Mouse (Mus musculus): ENCODE measurements at regions not wholly inside any gene's neighbourhood (a gene's known extent, or its start where the extent isn't known, plus 50 kb on each side); places are given as distances from the start of the nearest gene placed in this dataset.

- intact Hi-C loops (cut with DNase I), result no loop called here
- no peak for DNase-seq (ENCODE audit: extremely low spot score in 1 of 2, low spot score in 2 of 2)
Measured at GRCm38 (mm10) chr1:34930571-34930970, 80.8 kb downstream of the Plekhb2 start.

DNA sequence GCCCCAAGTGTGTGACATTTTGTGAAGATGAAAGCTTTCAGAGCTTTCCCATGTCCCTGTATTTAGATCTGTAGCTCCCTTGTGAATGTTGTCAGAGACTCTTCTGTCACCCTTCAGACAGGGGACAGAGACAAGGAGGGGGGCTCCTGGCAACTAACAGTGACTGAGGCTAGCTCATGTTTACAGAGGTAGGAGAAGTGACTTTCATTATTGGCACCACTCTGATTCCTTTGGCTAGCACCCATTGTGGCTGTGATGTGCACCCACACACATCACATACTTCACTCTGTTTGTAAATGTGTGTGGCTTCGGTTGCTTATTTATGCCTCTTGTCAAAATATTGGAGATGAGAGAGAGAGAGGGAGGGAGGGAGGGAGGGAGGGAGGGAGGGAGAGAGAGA is 93.4 kb downstream of the Plekhb2 start:
- DNase-seq (ENCODE audit: extremely low spot score in 1 of 2, low spot score in 2 of 2), result no peak
- intact Hi-C loops (cut with DNase I), result no loop called here

DNA sequence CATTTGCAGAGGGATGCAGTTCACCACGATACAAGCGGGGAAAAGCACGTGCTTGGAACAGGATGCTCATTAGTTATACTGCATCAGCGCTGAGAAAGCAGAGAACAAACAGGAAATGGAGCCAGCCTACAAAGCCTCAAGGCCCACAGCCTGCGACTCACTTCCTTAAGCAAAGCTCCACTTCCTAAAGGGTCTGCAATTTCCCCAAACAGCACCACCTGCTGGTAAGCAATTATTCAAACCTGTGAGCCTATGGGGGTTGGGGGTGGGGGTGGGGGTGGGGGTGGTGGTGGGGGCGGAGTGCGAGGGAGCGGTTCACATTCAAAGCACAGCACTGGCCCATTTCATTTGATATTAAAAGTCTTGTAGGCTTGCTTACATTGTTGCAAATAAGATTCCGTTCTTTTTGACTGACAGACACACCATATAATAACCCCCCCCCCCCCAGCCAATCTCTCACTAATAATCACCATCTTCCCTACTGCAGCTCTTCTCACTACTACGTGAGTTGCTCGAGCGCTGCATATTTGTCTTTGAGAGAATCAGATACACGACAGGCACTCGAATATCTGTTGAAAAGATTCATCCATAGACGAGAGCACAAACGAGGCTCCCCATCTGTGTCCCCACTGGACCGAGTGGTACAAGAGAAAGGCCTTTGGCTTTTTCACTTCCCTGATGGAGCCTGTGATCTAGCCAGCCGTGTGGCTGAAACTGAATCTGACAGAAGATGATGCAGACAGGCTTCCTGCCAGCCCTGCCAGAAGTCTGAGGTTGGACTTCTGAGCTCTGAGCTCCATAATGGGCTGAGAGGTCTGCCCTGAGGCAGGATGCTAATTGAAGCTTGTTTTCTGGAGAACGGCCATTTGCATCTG is 112.1 kb downstream of the Plekhb2 start:
- intact Hi-C loops (cut with DNase I), result no loop called here
- DNase-seq (ENCODE audit: extremely low spot score in 1 of 2, low spot score in 2 of 2), result no peak

DNA sequence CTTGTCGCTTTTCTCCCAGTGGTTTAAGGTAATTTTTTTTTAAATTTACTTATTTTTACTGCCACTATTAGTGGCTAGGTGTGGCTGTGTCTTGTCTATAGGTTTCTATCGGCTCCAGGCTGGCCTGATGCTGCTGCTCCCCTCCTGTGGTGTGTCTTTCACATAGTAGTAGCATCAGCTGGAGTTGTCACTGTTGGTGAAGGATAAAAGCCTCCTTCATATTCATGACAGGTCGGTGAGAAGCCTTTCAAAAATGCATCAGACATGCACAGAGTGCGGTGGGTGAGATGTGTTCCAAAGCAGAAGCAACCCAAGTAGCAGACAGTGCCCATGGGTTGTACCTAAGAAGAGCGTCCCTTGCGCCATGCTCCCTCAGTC is 112.7 kb downstream of the Plekhb2 start:
- no peak for DNase-seq (ENCODE audit: extremely low spot score in 1 of 2, low spot score in 2 of 2)
- intact Hi-C loops (cut with DNase I), result no loop called here

DNA sequence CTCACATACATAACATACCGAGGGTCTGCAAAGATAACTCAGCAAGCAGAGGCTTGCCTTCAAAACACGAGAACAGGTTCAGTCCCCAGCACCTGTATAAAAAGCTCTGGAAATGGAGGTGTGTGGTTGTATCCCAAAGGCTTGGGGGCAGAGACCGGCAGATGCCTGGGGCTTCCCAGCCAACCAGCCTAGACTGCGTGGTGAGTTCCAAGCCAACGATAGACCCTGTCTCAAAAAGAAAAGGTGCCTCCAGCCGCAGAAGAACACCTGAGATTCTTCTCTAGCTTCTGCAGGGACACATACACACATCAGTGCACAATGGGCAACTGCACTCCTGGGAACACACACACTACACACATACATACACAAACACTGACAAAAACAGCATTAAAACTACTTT is 125.0 kb downstream of the Plekhb2 start:
- DNase-seq (ENCODE audit: extremely low spot score in 1 of 2, low spot score in 2 of 2), result no peak
- intact Hi-C loops (cut with DNase I), result loop anchor here (10.0 kb wide), 1 partner anchor 1090 kb away; the partner anchor contains the start of gene Hs6st1

DNA sequence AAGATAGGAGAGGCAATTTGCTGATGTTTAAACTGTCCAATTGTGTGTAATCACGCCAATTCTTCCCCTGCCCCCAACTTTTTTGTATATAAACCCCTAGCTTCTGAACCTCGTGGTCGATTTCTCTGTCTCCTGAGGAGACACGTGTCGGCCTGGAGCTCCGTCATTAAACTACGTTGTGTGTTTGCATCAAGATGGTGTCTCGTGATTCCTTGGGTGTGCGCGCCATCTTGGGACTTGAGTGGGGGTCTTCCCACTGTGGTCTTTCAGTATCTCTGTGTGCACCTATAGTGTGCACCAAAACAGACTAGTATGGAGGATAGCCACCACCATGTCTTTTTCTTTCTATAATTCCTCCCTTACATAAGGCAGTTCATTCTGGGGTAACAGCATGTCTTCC is 128.4 kb downstream of the Plekhb2 start:
- intact Hi-C loops (cut with DNase I), result loop anchor here (10.0 kb wide), 1 partner anchor 1087 kb away; the partner anchor contains the start of gene Hs6st1
- no peak for DNase-seq (ENCODE audit: extremely low spot score in 1 of 2, low spot score in 2 of 2)

DNA sequence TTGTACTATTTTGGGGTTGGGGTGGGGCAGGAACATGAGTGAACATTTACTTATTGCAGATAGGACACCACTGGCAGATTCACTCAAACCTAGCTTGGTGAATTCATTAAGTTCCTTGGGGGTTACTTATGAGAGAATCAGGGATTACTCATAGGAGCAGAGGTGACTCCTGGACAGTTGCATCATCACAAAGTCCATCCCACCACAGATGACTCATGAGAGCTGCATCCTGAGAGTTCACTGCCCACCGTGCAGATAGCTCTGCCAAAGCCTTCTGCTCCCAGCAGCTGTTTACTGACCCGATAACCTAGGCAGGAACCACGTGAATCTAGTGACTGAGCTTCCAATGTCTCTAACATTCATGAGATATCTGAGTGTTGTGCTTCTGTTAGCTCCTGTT is 129.6 kb downstream of the Plekhb2 start:
- no peak for DNase-seq (ENCODE audit: extremely low spot score in 1 of 2, low spot score in 2 of 2)
- intact Hi-C loops (cut with DNase I), result loop anchor here (10.0 kb wide), 1 partner anchor 1085 kb away; the partner anchor contains the start of gene Hs6st1

DNA sequence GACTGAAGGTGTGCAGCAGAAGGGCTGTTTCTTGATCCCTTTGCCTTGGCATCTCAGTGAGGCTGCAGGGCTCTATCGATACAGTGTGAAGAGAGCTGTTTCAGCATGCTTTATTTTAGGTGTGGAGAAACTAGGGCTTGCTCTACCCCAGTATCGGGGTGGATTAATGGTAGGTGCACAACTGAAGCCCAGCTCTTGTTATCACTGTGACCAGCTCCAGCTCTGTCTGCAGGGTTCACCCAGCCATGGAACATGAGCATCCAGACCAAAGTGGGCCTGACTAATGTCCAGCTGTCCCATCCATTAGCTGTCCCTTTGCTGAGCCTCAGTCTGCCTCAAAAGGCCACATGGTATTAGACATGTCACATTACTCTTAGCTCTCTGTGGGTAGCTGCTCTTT is 132.2 kb downstream of the Plekhb2 start:
- no peak for DNase-seq (ENCODE audit: extremely low spot score in 1 of 2, low spot score in 2 of 2)
- intact Hi-C loops (cut with DNase I), result no loop called here

- intact Hi-C loops (cut with DNase I), result no loop called here
- no peak for DNase-seq (ENCODE audit: extremely low spot score in 1 of 2, low spot score in 2 of 2)
Measured at GRCm38 (mm10) chr1:34982966-34983365, 133.2 kb downstream of the Plekhb2 start.

DNA sequence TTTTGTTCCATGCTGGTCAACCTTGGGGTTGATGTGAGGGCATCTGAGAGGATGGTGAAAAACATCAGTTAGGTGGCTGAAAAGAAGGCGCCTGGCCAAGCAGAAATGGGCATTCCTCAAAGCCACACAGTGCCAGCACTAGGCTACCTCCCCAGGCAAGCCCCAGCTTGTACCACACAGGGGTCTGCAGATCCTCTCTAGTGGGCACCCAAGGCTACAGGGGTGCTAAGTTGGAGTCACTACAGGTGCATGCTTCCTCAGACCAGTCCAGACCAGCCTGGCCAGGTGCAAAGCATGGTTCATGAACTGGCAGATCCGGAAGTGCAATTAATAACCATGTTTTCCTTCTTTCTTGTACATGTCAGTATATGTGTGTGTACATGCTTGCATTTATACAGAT is 137.1 kb downstream of the Plekhb2 start:
- intact Hi-C loops (cut with DNase I), result no loop called here
- DNase-seq (ENCODE audit: extremely low spot score in 1 of 2, low spot score in 2 of 2), result no peak

DNA sequence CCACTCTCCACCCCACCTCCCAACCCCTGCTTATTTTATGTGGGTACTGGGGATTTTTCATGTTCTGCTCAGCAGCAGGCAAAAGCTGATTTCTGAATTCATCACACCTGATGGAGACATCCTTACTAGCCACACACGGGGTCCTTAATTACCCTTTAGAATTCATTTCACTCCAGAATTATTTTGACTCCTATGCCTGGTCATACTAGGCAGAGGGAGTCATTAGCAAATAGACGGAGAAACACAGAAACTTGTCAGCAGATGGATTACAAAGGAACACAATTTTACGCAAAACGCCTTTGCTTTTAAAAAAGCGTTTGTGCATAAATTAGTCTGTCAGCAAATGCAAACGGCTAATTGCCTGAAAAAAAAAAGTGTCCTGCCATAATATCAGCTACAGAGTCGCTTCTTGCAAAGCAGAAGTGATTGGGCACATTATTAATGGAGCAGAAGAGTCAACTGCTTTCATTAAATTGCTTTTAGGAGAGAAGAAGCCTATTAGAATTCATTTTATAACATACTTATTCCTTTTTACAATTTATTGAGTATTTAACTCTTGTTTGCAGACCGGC is 138.0 kb downstream of the Plekhb2 start:
- no peak for DNase-seq (ENCODE audit: extremely low spot score in 1 of 2, low spot score in 2 of 2)
- intact Hi-C loops (cut with DNase I), result no loop called here

GRCm38 (mm10) chr1:34988225-34988624 is 138.4 kb downstream of the Plekhb2 start:
- intact Hi-C loops (cut with DNase I), result no loop called here
- peak in 1 of 2 experiments; percentile 47 for DNase-seq (ENCODE audit: extremely low spot score in 1 of 2, low spot score in 2 of 2)

- intact Hi-C loops (cut with DNase I), result no loop called here
- DNase-seq (ENCODE audit: extremely low spot score in 1 of 2, low spot score in 2 of 2), result no peak
Measured at GRCm38 (mm10) chr1:35000801-35001200, 151.0 kb downstream of the Plekhb2 start.

- DNase-seq (ENCODE audit: extremely low spot score in 1 of 2, low spot score in 2 of 2), result no peak
- intact Hi-C loops (cut with DNase I), result no loop called here
Measured at GRCm38 (mm10) chr1:35017471-35017870, 167.7 kb downstream of the Plekhb2 start.

DNA sequence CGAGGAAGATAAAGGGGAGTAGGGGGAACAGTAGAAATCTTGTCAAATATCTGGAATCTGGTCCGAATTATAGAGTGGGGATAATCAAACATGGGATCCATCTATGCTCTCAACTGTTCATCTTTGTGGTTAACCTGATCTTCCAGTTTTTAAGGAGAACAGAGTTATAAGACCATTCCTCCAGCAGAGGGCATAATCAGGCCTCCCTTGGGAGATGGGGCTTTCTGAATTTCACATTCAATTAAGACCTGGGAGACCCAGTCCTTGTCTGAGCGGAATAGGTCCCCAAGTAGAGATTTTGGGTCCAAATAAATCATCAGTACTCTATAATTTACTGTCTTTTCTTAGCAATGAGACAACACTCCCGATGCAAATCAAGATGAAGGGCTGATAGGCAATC is 182.8 kb downstream of the Plekhb2 start:
- intact Hi-C loops (cut with DNase I), result no loop called here
- DNase-seq (ENCODE audit: extremely low spot score in 1 of 2, low spot score in 2 of 2), result peak in 1 of 2 experiments; percentile 45

GRCm38 (mm10) chr1:35072811-35073210 is 223.0 kb downstream of the Plekhb2 start:
- no peak for DNase-seq (ENCODE audit: extremely low spot score in 1 of 2, low spot score in 2 of 2)
- intact Hi-C loops (cut with DNase I), result no loop called here

- DNase-seq (ENCODE audit: extremely low spot score in 1 of 2, low spot score in 2 of 2), result no peak
- intact Hi-C loops (cut with DNase I), result no loop called here
Measured at GRCm38 (mm10) chr1:35094873-35095272, 245.1 kb downstream of the Plekhb2 start.

DNA sequence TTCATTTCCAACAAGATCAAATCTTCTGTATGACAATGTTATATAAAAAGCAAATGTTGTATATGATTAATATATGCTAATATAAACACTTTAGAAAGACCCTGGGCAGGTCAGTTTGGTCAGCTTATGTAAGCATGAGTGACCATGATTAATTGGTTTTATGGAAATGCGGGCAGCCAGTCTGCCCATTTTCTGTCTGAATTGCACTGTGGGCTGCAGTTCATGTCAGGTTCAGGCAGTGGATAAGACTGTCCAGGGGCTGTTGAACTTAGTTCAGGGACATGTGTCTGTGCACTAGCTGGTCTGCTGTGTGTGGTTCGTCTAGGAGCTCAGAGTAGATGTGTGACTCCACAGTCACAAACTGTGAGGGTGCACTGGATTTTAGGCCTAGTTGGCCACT is 246.0 kb downstream of the Plekhb2 start:
- no peak for DNase-seq (ENCODE audit: extremely low spot score in 1 of 2, low spot score in 2 of 2)
- intact Hi-C loops (cut with DNase I), result no loop called here

DNA sequence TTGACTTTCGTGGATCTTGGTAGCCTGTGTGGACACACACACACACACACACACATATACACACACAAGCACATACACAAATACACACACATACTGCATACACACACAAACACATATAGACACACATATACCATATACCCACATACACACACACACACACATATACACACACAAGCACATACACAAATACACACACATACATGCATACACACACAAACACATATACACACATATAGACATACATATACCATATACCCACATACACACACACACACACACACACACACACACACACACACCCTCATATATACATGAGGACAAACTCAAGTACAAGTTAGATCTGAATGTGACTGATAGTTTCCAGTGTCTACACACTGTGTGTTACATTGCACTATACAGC is 256.9 kb downstream of the Plekhb2 start:
- intact Hi-C loops (cut with DNase I), result no loop called here
- no peak for DNase-seq (ENCODE audit: extremely low spot score in 1 of 2, low spot score in 2 of 2)

DNA sequence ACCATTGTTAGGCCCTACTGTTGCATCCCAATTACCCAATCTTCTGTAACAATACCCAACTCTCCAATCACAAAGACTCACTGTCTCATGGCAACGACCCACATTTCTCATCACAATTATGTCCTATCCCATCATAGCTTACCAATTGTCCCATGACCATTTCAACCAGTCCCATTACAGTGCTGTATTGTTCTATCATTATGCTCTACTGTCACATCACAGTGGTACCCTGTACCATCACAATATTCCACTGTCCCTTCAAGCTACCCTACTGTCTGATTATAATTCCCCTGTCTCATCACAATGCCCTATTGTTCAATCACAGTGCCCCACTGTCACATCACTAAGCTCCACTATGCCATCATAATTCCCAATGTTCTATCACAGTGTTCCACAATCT is 260.0 kb downstream of the Plekhb2 start:
- no peak for DNase-seq (ENCODE audit: extremely low spot score in 1 of 2, low spot score in 2 of 2)
- intact Hi-C loops (cut with DNase I), result no loop called here
